Mouse (Mus musculus): ENCODE measurements around the gene Tcn2. TPM values are rescaled to one million over a fixed set of nuclear protein-coding genes. Genes with fewer than 3 reads are reported as not detected.
"Not testable (repeated sequence)": the region's sequence is repeated elsewhere in the genome, so short reads cannot be mapped to it uniquely, and the experiment has no call there.

The Tcn2 gene
- total RNA-seq, 2 experiments from 2014 or later = 37.9 to 50.5 TPM

DNA sequence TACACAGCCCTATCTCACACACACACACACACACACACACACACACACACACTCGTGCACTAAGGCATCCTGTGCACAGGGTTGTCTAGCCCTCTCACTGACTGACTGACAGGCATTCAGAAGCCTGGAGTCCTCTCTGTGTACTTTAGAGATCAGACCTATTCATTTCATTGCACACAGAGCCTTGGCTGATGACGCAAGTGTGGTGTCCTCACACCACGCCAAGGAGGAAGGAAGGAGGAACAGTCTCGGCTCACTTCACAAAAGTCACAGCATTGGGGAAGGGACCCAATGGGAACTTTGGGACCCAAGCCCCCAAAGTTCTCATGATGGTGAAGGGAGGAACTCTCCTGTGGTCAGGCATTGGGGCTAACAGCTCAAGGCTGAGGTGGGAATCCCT is 1.9 kb downstream of the Tcn2 start:
- peak in 1 of 2 experiments; percentile 44 for DNase-seq

DNA sequence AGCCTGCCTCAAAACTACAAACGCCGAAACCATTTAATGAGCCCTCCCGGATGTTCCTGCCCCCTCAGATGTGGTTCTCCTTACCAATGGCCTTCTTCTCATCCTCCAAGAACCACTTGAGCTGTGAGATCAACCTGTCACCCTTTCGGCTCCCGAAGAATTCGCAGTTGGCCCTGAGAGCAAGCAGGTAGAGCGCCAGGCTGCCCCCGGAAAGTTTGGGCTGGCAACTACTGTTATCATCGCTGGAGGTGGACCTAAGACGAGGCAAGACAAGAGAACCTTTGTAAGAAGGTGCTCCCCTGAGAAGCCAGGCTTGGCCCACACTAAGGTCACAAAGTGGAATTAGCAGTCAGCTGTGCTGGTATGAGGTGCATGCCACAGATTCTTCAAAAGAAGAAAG is 6.0 kb downstream of the Tcn2 start:
- DNase-seq = no peak

DNA sequence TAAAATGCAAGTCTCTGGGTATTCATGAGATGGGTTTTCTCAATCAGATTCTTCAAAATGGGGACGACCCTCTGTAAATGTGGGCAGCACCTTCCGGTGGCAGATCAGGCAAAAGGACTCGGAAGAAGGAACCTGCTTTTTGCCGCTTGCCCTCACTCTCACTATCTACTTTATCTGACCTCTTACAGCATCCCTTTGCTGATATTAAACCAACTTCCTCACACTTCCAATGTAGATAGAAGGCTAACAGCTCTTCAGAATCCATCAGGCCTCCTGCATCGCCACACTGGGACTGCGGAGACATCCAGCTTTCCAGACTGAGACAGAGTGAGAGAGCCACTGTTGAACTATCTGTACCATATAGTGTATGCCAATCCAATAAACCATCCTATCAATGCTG is 9.2 kb downstream of the Tcn2 start:
- no peak for DNase-seq

DNA sequence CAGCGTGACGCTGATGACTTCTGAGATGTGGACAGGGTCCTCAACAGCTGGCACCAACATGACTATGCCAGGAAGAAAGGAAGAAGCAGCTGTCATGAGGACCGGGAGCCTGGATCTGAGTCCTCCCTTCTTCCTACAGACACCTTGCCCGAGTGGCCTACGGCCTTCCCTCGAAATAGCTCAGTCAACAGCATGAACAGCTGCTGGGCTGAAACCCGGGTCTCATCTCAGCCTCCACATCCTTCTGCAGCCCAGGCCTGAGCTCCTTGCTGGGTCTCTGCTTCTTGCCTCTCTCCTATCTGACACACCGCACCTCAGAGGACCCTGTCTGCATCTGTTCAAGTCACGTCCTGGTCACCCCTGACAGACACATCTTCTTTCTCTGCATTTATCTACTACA is 9.8 kb downstream of the Tcn2 start:
- no peak for DNase-seq

DNA sequence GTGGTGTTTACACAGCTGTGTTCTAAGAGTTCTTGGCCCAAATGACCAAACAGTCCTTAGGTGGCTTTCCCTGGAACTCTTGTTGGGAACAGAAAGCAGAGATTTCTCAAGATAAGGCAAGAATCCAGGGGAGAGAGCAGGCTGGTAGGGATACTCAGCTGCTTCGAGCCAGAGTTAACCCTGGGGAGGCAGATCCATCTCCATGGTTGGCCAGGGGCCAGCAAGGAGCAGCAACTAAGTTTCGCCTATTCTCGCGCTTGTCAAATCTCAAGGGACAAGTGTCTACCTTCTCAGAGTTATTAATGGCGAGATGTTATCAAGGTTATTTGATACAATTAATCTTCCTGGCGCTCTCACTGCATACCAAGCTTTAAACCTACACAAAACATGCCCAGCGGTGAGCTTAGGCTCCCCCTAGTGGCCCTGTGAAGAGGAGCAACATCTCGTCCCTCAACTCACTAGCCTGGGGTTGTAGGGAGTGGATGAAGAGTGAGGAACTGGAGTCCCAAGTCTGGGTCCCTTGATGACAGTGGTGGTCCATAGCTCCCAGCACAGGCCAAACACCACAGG is 10.6 kb downstream of the Tcn2 start:
- DNase-seq = peak; percentile 40 to 63

DNA sequence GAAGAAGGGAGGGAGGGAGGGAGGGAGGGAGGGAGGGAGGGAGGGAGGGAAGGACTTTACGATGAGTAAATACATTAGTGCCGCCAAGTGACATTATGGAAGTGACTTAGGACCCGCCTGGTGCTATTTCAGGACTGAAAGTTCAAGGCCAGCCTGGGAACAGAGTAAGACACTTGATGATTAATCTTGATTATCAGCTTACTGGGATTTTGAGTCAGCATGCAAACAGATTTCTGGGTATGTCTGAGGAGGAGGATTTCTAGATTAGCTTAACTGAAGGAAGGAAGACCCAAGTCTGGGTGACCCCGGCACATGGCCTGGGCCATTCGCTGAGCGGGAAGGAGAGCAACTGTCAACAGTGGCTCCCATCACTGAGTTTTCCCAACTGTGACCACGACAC is 11.5 kb downstream of the Tcn2 start:
- DNase-seq = no peak

DNA sequence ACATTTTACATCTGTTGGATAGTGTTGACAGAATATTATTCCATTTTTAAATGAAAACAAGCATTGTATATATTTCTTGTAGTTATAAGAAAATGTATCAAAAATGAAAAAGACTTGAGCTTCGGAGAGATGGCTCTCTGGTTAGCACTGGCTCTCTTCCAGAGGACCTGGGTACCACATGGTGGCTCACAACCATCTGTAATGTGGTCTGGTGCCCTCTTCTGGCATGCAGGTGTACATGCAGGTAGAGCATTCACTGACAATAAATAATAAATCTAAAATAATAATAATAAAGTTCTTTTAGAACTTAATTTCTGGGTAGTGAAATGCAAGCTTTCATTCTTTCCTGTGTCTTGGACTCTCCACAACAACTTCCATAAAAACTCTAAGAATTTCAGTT is 13.2 kb downstream of the Tcn2 start:
- no peak for DNase-seq

DNA sequence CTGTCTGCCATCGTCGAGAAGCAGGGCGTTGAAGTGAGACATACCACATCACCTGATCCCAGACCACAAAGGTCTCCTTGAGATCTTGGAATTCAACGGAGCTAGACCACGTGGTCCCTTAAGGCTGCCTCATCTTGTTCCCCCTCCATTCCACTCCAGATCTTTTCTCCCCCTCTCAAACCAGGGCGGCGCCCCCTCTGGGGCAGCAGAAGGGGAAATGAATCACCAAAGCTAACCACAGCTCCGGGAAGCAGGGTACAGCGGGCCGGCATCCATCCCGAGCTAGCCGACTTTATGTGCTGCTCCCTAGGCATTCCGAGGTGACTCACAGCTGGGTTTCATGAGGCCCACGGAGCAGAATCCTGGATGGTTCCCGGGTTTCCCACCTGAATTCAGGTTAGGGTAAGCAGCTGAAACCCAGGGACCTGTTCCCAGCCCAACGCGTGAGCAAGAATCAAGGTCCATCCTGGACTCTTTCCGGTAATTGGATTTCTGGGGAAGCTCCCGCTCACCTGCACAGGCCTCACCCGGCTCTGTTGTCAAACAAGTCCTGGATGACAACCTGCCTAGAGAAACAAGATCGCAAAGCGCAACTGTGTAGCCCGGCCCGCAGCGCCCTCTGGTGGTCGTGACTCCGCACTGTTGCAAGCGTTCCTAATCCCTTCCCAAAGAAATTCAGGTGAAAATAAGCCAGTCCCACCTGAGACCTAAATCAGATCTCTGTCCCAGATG is 17.7 kb downstream of the Tcn2 start, which contains the start of gene Slc35e4:
Slc35e4 (minus strand) TSS at position 556 of the 732 bp plus-strand sequence.
- peak; percentile 81 to 92 for DNase-seq

DNA sequence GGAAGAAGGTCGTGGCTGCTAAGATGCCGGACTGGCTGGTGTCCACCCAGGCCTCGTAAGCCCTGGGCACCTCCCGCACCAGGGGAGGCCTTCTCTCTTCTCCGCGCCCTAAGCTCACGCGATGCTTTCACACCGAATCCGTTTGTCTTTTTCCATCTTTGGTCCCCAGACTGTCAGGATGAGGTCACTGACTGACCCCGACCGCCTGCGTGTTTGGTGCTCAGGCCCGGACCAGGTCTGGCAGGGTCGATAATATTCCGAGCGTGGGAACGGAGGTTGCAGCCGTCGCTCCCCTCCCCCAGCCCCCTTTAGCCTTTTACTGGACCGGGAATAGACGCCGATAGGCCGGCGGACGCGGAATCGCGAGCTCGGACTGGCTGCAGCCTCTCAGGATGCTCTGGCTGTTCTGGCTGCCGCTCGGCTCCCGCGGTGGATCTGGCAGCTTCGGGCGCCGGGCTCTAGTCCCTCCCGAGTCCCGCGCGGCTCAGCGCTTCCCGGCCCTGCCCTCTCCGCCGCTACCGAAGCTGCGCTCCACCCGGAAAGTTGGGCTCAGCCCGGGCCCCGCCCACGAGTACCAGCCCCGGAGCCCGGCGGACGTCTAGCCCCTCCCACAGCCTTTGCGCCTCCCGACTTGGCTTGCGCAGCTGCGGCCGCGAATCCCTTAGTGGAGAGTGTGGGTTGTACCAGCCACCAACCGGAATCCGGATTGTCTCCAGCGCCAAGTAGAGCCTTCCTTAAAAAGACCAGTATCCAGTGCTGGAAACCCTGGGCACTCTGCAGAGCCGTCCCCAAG is 18.4 kb downstream of the Tcn2 start:
- DNase-seq = peak; percentile 94 to 97

DNA sequence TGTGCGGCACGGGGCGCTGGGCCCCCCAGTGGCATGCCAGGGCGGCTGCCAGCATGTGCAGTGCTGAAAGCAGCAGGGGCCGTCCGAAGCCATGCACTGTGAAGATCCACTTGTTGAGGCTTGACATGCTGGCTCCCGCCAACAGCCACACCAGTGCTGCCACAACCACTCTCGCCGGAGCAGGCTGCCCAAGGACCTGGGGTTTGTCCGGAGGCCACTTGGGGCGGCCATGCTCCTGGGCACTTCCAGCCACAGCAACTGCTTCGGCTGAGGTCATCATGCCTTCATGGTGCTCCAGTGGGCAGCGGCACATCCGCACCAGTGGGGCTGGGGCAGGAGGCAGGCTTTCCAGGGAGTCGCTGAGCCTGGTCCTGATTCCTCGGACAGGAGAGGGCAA is 19.1 kb downstream of the Tcn2 start:
- DNase-seq = no peak

DNA sequence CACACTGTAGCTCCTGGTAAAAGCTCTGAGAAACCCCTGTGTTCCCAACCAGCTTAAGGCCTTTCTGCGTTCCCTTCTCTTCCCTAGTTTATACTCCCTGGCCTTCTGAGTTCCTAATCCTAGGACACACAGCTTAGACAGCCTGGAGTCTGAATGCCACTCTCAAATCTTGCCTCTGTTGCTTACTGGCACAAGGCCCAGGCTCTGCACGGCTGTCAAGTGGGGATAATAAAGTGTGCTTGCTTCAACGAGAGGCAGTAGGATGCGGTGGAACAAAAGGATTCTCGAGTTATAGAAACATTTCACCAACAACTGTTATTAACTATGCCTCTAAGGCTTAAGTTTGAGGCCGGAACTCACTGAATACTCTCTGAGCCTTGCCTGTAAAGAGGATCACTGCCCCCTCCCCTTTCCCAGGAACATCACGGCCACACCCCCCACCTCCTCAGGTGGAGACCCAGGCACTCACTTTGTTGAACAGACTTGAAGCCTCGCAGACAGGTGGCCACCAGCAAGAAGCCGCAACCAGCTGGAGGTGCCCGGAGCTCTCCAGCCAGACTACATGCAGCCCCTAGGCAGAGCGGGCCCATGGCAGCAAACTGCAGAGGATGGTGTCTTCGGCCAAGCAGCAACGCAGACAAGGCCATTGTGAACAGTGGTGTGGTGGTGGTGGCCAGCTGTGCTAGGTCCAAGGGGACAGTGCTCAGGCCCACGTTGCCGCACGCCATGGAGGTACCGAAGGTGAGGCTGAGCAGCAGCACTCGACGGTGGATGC is 19.7 kb downstream of the Tcn2 start:
- peak in 1 of 2 experiments; percentile 38 for DNase-seq

DNA sequence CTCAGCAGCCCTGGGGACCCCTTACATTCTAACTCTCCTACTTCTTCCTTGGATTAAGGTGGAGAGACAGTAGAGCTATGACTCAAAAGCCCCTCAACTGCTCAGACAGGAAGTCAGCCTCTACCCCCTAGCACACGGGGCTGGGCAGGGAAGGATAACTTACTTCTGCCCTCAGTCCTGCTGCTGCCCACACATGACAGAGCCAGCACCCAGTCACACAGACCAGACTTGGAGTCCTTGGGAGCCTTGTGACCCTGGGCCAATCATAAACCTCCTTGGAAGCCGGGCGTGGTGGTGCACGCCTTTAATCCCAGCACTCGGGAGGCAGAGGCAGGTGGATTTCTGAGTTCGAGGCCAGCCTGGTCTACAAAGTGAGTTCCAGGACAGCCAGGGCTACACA is 20.5 kb downstream of the Tcn2 start:
- not testable (repeated sequence) for DNase-seq

DNA sequence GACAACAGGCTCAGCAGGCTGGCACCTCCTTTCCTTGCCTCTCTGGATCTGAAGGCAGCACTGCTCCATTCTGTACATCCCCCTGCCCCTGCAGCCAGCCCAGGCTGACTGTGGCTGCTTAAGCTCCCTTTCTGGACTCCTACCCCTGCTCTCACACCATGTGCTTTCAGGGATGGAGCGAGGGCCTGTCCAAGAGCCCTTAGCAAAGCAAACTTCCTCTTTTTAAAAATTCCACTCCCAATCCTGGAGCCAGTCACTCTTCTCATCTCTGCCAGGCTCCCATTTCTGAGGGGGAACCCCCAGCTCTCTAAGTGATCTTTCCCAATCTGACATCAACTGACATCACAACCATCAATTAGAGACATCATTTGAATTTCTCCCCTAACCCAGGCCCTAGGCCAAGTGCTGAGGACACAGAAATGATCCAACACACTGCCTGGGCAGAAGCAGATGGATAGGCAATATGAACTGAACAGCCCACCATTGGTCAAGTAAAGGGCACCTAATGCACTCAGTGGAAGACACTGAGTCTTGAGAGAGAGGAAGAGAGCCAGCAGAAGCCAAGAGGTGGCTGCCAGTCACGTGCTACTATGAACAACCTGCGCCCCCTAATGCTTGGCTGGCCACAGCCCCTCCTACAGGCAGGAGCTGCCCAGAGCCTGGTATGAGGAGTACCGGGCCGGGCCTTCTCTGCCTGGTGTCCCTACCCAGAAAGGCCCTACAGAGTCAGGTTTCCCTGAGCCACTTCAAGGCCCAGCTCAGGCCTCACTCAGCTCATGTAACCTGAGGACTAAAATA is 21.2 kb downstream of the Tcn2 start:
- DNase-seq = no peak

DNA sequence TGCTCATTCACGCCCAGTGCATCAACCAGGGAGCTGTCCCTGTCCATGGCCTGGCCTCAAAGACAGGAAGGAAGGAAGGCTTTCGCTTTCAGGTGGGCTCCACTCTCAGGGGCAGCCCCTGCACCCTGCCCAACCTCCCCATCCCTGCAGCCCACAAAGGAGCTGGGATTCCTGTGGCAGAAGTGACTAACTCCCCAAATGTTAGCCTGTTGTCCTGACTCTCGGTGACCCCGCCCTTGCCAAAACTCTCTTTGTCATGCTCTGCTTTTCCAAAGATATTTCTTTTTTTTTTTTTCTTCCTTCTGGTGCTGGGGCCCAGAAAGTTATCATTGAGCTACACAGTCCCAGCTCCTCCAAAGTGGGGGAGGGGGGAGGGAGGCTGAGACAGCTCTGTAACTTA is 22.7 kb downstream of the Tcn2 start:
- no peak for DNase-seq

DNA sequence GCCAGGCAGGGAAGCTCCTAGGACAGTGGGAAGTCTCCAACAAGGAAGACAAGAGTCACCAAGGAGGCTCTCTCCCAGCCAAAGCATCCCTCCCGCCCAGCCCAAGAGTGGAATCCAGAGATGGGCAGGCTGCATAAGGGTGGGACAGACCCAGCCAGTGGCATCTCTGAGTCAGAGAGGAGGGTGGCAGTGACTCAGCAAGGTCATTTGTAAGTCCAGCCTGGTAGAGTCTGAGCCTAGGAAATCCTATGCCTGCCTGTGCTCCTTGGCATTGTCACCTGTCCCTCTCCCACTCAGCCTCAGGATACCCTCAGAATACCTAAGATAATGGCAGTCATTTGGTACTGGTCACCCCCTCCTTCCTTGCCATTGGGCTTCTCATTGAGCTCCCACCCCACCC is 26.5 kb downstream of the Tcn2 start:
- DNase-seq = no peak

DNA sequence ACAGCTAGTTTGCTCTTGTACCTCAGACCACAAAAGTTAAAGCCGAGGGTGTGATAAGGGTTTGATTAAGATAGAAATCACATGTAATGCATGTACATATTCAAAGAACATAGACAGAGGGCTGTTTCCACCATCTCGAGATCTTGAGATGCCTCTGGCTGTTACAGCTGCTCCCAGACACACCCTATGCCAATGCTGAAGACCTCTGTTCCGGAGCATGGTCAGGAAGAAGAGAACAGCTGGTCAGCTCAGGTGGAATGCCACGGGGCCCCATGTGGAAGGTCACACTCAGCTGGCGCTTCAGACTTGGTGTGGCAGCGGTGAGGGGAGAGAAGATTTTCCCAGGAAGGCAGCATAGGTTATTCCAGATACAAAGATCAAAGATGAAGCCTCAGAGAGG is 27.3 kb downstream of the Tcn2 start:
- DNase-seq = no peak

DNA sequence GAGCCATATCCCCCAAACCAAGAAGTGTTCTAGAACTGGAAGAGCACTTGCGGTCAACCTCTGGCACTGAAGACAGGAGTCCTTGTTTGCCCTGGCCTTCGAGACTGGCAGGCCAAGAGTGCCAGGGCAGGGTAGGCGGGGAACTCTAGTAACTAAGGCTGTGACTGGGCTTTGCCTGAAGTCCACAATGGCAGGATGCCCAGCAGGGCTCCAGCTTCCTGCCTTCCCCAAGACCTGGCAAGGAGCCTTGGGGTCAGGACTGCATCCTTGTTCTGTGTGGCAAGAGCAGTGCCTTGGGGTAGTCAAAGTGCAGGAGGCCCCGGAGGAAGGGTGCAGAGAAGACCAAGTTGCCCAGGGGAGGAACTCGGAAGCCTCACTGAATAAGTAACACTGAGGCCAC is 28.9 kb downstream of the Tcn2 start:
- DNase-seq = peak; percentile 74 to 86

DNA sequence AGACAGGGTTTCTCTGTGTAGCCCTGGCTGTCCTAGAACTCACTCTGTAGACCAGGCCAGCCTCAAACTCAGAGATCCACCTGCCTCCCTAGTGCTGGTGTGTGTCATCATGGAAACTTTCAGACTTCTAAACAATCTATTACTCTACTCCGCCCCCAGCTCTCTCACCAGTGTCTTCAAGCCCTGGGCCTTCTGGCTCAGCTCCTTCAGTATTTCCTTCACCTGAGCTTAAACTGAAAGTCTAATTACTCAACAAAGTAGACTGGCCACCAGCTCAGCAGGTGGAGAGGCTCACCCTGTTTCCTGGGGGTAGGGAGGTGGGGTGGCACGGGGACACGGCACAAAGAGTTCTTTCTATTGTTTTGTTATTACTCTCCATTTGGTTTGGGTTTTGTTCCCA is 29.4 kb downstream of the Tcn2 start:
- DNase-seq = no peak

DNA sequence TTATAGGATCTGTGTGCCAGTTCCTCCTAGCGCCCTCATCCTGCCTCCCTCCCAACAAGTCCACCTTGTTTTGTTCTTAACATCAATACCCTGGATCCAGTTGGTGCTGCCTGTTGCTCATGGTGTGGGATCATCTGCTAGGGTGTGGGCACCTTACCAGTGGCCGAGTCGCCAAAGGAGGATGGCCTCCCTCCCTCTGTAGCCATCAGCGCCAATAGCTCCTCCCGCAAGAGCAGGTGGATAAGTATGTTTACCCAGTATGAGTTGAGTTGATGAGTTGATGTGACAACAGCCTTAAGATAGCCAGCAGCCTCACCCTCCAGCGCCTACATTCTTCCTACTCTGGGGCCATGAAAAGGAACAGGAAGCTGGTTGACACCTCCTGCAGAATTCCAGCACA is 31.7 kb downstream of the Tcn2 start:
- DNase-seq = no peak

DNA sequence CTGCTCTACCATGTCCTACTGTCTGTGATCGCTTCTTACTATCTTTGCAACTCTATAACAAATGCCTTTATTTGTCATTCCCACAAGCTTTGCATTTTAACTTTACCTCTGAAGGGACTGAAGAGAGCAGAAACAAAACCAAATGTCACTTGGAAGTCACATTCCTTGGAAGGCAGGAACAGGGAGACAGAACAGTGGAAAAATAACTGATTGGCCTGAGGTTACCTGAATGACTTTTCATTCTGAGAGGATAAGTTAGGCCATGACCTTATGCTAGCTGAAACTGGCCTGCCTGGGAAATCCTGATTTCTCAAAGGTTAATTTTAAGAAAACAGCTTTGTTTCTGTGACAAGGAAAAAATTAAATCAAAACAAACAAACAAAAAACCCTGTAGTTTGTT is 36.0 kb downstream of the Tcn2 start:
- DNase-seq = no peak

DNA sequence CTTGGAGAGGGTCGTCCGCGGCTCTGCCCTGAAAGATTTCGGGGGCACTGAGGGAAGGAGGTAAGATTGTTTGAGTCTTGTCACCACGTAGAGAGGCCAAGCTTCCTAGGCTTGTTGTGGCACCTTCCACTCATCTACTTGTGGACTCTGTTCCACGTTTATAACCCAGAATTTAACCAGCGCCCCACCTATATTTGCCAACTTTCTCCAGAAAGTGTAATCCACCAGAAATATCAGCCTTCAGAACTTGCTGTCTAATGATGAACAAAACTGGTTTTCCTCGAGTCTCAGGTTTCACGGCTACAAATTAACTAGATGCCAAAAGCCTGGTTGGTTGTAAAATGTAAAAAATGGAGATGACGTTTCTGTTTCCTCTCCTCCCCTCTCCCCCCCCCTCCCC is 36.5 kb downstream of the Tcn2 start:
- DNase-seq = no peak

Measured in heart, adult 18-20 months (tissue).